Mouse (Mus musculus) midbrain, embryonic 15.5 days (tissue): ENCODE measurements around the gene Parp11. TPM values are rescaled to one million over a fixed set of nuclear protein-coding genes. Genes with fewer than 3 reads are reported as not detected.

ENCODE experiments used
- ATAC-seq: fragments of 200-750 bp; cut with Nextera tagmentation; replicated peaks from 2 replicates; pipeline ENCODE4 v1.8.0; 2017; ENCODE audit warnings: moderate TSS enrichment
- H3K27ac ChIP-seq: fragments of 300-500 bp; sonication (generic); 2 replicates; pipeline ENCODE4 v1.5.1; 2015; ENCODE audit warnings: mild to moderate bottlenecking, inconsistent platforms
- H3K27me3 ChIP-seq: fragments of 300-500 bp; sonication (generic); replicated peaks from 2 replicates; pipeline ENCODE4 v1.6.1; 2015; ENCODE audit warnings: inconsistent platforms
- H3K36me3 ChIP-seq: fragments of 300-500 bp; sonication (generic); replicated peaks from 2 replicates; pipeline ENCODE4 v1.6.1; 2015; ENCODE audit warnings: inconsistent platforms
- H3K4me1 ChIP-seq: fragments of 300-500 bp; sonication (generic); 2 replicates; pipeline ENCODE4 v1.6.1; 2015; ENCODE audit warnings: inconsistent platforms
- H3K4me2 ChIP-seq: fragments of 300-500 bp; sonication (generic); 2 replicates; pipeline ENCODE4 v1.6.1; 2015; ENCODE audit warnings: inconsistent platforms, mild to moderate bottlenecking, moderate library complexity
- H3K4me3 ChIP-seq: fragments of 300-500 bp; sonication (generic); 2 replicates; pipeline ENCODE4 v1.5.1; 2015; ENCODE audit warnings: mild to moderate bottlenecking, inconsistent platforms
- H3K9ac ChIP-seq: fragments of 300-500 bp; sonication (generic); 2 replicates; pipeline ENCODE4 v1.6.1; 2015; ENCODE audit warnings: mild to moderate bottlenecking, inconsistent platforms
- H3K9me3 ChIP-seq: fragments of 300-500 bp; sonication (generic); 2 replicates; pipeline ENCODE4 v1.6.1; 2016; ENCODE audit warnings: inconsistent platforms
- WGBS: fragments of 180-500 bp; shearing (Covaris S2); methylation state at CpG from one replicate; pipeline ENCODE4 v1.1.7; 2015; ENCODE audit warnings: mixed read lengths; 5-methylcytosine and 5-hydroxymethylcytosine counted together
- polyA plus RNA-seq: library from polyadenylated mRNA; unstranded; fragments of >200 nt; fragmentation: Nextera tagmentation; extraction: Ambion mirVana; gene quantifications from 2 replicates; pipeline ENCODE4 v1.2.1, GENCODE M21; 2015

The Parp11 gene
- polyA plus RNA-seq, 1 experiment from 2014 or later: 95.6 TPM

DNA sequence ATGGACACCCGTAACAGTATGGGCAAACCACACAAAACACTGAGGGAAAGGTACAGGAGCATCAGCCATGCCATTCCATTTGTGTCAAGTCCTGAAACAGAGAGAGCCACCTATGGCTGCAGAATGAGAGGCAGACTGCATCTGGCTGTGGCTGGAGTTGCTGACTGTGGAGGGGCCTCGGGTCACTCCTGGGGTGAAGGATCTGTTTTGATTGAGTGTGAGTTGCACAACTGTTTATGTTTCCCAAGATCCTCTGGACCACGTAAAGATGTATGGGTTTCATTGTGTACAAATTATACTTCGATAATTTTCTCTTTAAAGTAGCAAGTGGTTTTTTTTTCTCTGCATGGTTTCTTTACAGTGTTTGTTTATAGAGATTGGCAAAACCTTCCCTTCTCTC, 93.9 kb downstream of the Parp11 start:
- no peaks in the 10 kb centered on the region for H3K9me3 ChIP-seq
- H3K4me3 ChIP-seq: no peak overlapping the region
- ATAC-seq: no peak
- no peak overlapping the region for H3K4me2 ChIP-seq
- H3K4me1 ChIP-seq: peaks cover 5% of the 10 kb centered on the region; the same call in 1 of the 2 replicates
- H3K9ac ChIP-seq: no peak overlapping the region
- H3K27ac ChIP-seq: no peak overlapping the region
- 79% methylated on average over 4 of the region's 4 CpGs for WGBS
- no peaks in the 10 kb centered on the region for H3K36me3 ChIP-seq
- H3K27me3 ChIP-seq: no peaks in the 10 kb centered on the region

DNA sequence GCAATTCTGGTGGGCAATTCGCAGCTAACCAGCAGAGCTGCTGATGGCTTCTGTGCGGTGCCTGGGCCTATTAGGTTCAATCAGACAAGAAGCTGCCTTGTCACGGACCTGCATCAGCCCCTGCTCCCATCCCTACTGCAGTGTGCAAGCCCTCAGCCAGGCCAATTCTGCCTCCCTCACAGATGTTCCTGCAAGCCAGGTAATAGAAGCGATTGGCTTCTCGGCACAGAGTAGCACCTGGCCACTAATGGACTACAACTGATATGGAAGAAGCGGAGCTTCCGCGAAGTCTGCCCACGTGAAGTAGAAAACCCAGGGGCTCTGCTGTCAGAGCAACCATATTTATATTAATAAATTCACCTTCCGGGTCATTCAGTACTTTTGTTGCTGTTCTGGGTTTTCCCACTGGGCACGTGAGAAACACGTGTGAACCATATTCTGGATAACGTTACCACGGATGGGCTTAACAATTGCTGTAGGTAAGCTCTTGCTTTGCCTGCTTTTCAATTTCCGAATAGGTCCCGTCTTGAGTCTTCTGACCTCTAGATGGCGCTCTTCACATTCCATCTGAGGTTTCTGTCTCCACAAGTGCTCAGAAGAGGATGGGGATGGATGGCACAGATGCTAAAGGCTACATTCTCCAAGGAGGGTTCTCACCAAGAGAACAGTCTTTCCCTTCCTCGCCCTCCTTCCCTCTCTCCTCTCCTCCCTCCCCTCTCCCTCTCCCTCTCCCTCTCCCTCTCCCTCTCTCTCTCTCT, 95.2 kb downstream of the Parp11 start:
- Histone ChIP-seq H3K4me3 (no peak overlapping the region), H3K4me2 (no peak overlapping the region), H3K4me1 (peaks cover 5% of the 10 kb centered on the region; the same call in 1 of the 2 replicates), H3K36me3 (no peaks in the 10 kb centered on the region), H3K27me3 (no peaks in the 10 kb centered on the region), H3K9me3 (no peaks in the 10 kb centered on the region), H3K9ac (no peak overlapping the region), H3K27ac (no peak overlapping the region)
- peak; percentile 85 for ATAC-seq
- WGBS: 30% methylated on average over 18 of the region's 18 CpGs

Other genes with a start within 250 kb of the Parp11 start
- gene Cracr2a, start 114.5 kb downstream of the Parp11 start, polyA plus RNA-seq: 0.11 and 0.74 TPM in 2 replicates